Mouse (Mus musculus): ENCODE measurements around the gene Thsd7b.

GRCm38 (mm10) chr1:129357378-129357777 is 84.3 kb downstream of the Thsd7b start:
- no peak for TF ChIP-seq CTCF (IDR thresholded peaks at IDR 0.05; ENCODE audit: low read depth, low read length)
- no peak for TF ChIP-seq TAL1 (conservative IDR thresholded peaks at IDR 0.05; ENCODE audit: low read depth, low read length)
- no peak for TF ChIP-seq GATA2 (IDR thresholded peaks at IDR 0.05; ENCODE audit: borderline replicate concordance, low read depth, low read length)
